Comparison of ENCODE assay signal across 8 mouse cellular contexts in the genomic region with DNA sequence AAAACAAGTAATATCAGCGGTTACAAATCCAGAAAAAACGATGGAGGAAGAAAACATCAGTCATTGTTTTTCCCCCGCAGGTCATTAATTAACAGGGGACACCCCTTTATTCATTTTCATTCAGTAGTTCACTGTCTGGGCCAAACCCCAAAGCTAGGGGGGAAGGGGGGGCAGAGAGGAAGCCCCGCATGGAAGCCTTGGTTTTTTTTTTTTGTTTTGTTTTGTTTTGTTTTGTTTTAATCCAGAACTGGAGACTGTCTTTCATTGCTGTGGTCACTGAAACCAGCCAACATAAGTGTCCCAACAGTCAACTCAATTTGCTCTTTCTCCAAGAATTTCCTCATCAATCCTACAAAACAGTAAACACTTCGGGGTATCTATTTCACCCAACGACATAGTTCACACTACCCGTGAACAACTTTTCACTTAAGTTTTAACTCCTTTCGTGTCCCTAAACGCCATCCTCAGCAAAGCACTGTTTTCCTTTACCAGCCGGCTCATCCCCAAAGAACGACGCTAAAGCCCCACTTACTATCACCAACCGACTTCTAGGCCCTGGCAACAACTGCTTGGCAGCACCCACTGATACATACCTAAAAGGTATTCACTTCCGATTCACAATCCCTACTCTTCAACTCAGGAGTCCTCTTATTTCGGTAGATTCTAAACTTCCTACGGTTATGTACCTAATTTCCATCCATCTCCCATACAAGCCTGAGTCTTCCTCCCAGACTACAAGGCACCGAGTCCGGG. TPM values are rescaled to one million over a fixed set of nuclear protein-coding genes. Genes with fewer than 3 reads are reported as not detected.
DNase-seq lines count a peak whose midpoint lies in the region; ATAC-seq and TF ChIP-seq lines count a peak whose summit lies in the region.

No protein-coding gene starts in this region.

- H3K9ac ChIP-seq in hindbrain, embryonic 16.5 days (ENCODE audit: low read depth, low read length) = peak overlapping the region; percentile 94
- peak overlapping the region; percentile 83 for H3K9ac ChIP-seq in midbrain, embryonic 14.5 days (replicated peaks; ENCODE audit: low read length)

- 30% methylated on average over 18 of the region's 18 CpGs for WGBS in heart, embryonic 10.5 days
- 26% methylated on average over 18 of the region's 18 CpGs for WGBS in hindbrain, embryonic 16.5 days
- 31% methylated on average over 18 of the region's 18 CpGs for WGBS in midbrain, embryonic 14.5 days

- H3K4me2 ChIP-seq in hindbrain, embryonic 16.5 days (ENCODE audit: low read length) = peak overlapping the region; percentile 92
- H3K4me2 ChIP-seq in midbrain, embryonic 14.5 days (ENCODE audit: low read length) = peak overlapping the region; percentile 91

- H3K79me3 ChIP-seq in C2C12 (ENCODE audit: low read depth) = peaks cover 24% of the 10 kb centered on the region

- H3K4me1 ChIP-seq in heart, embryonic 10.5 days = peaks cover 13% of the 10 kb centered on the region; the same call in 1 of the 2 replicates
- peaks cover 16% of the 10 kb centered on the region for H3K4me1 ChIP-seq in hindbrain, embryonic 16.5 days (ENCODE audit: control insufficient read depth, insufficient read depth, low read depth, low read length)
- peaks cover 22% of the 10 kb centered on the region for H3K4me1 ChIP-seq in midbrain, embryonic 14.5 days (ENCODE audit: control insufficient read depth, insufficient read depth, low read length)

- peaks cover 49% of the 10 kb centered on the region for H3K79me2 ChIP-seq in C2C12 (ENCODE audit: control insufficient read depth, insufficient read depth)

- DNase-seq in heart, embryonic 10.5 days (ENCODE audit: low spot score) = no peak
- DNase-seq in heart, adult 9 months (ENCODE audit: low spot score in 2 of 2) = no peak
- DNase-seq in c-Kit-positive CD71-positive TER-119-positive erythroid progenitor cells, embryonic 14.5 days (ENCODE audit: low spot score) = peak; percentile 25
- DNase-seq in midbrain, embryonic 14.5 days = peak; percentile 7
- DNase-seq in left cerebral cortex, adult 18-20 months (ENCODE audit: low spot score in 2 of 2) = no peak
- DNase-seq in thymus, postnatal 14 days = no peak

- peak overlapping the region; percentile 92 for H3K27ac ChIP-seq in heart, embryonic 10.5 days
- peak overlapping the region; percentile 93 for H3K27ac ChIP-seq in hindbrain, embryonic 16.5 days (ENCODE audit: low read depth, low read length)
- H3K27ac ChIP-seq in midbrain, embryonic 14.5 days (replicated peaks; ENCODE audit: low read depth, low read length) = peak overlapping the region; percentile 93; the same call in 1 of the 2 replicates

- no peaks in the 10 kb centered on the region for H3K27me3 ChIP-seq in heart, embryonic 10.5 days (ENCODE audit: insufficient read depth, poor library complexity, severe bottlenecking)
- H3K27me3 ChIP-seq in C2C12 (ENCODE audit: control insufficient read depth, insufficient read depth, insufficient read length) = no peaks in the 10 kb centered on the region
- H3K27me3 ChIP-seq in hindbrain, embryonic 16.5 days (replicated peaks; ENCODE audit: control insufficient read depth, insufficient read depth, low read length) = no peaks in the 10 kb centered on the region
- H3K27me3 ChIP-seq in midbrain, embryonic 14.5 days (ENCODE audit: control insufficient read depth, insufficient read depth, low read length) = no peaks in the 10 kb centered on the region

- ATAC-seq in hindbrain, embryonic 16.5 days = no peak
- no peak for ATAC-seq in midbrain, embryonic 14.5 days (ENCODE audit: low FRiP score, low TSS enrichment)

- no peak for TF ChIP-seq CTCF in C2C12 (IDR thresholded peaks at IDR 0.05; ENCODE audit: control insufficient read depth, insufficient read depth, insufficient read length)

- H3K36me3 ChIP-seq in heart, embryonic 10.5 days = no peaks in the 10 kb centered on the region
- no peaks in the 10 kb centered on the region for H3K36me3 ChIP-seq in C2C12 (ENCODE audit: control insufficient read depth, insufficient read depth)
- no peaks in the 10 kb centered on the region for H3K36me3 ChIP-seq in hindbrain, embryonic 16.5 days (ENCODE audit: control insufficient read depth, insufficient read depth, low read length)
- no peaks in the 10 kb centered on the region for H3K36me3 ChIP-seq in midbrain, embryonic 14.5 days (ENCODE audit: control insufficient read depth, insufficient read depth, low read length)

- peak overlapping the region; percentile 81 for H3K4me3 ChIP-seq in heart, embryonic 10.5 days
- H3K4me3 ChIP-seq in C2C12 (ENCODE audit: insufficient read depth, poor library complexity, severe bottlenecking) = peak overlapping the region; percentile 77
- H3K4me3 ChIP-seq in hindbrain, embryonic 16.5 days (ENCODE audit: low read length) = peak overlapping the region; percentile 94
- peak overlapping the region; percentile 86 for H3K4me3 ChIP-seq in midbrain, embryonic 14.5 days (replicated peaks; ENCODE audit: low read depth, low read length)

- H3K9me3 ChIP-seq in heart, embryonic 10.5 days = no peaks in the 10 kb centered on the region
- no peaks in the 10 kb centered on the region for H3K9me3 ChIP-seq in hindbrain, embryonic 16.5 days (ENCODE audit: control insufficient read depth, low read length)
- H3K9me3 ChIP-seq in midbrain, embryonic 14.5 days (ENCODE audit: control insufficient read depth, low read length) = no peaks in the 10 kb centered on the region

- peak overlapping the region; percentile 65 for H3ac ChIP-seq in C2C12 (ENCODE audit: control insufficient read depth, insufficient read length, low read depth)

TF ChIP-seq in C2C12, 6 proteins besides CTCF, POLR2A, EP300 and RAD21:
- TF ChIP-seq MYOG (IDR thresholded peaks at IDR 0.05; ENCODE audit: control insufficient read depth, extremely low read depth, insufficient read length) (no peak), CEBPB (IDR thresholded peaks at IDR 0.05; ENCODE audit: low read depth) (no peak), FOSL1 (IDR thresholded peaks at IDR 0.05; ENCODE audit: insufficient read depth, low read length, poor library complexity, severe bottlenecking) (no peak), MAX (IDR thresholded peaks at IDR 0.05) (no peak), USF1 (IDR thresholded peaks at IDR 0.05; ENCODE audit: low read depth) (no peak), MYOD1 (IDR thresholded peaks at IDR 0.05; ENCODE audit: control insufficient read depth, insufficient read length, low read depth) (no peak)
TF ChIP-seq in C2C12: peak in this region for 0.

RNA-seq across cellular contexts. Expression of a gene that starts 5.6 kb away (rescaled TPM):
- polyA plus RNA-seq in heart, embryonic 10.5 days (2016; fragmentation: Nextera tagmentation; extraction: Ambion mirVana) = 24.5 and 25.9 TPM in 2 replicates
- polyA plus RNA-seq in C2C12 (2012; fragmentation: generic; extraction: Trizol) = 27.9 TPM
- 39.8 and 46.8 TPM in 2 replicates for polyA plus RNA-seq in hindbrain, embryonic 16.5 days (2015; fragmentation: Nextera tagmentation; extraction: Ambion mirVana)
- polyA plus RNA-seq in midbrain, embryonic 14.5 days (2014; fragmentation: Nextera tagmentation; extraction: Ambion mirVana) = 28.6 and 30.5 TPM in 2 replicates
- total RNA-seq in left cerebral cortex, adult 18-20 months (2021) = 10 to 100 TPM; 58.3 to 68.1 TPM

Comparison
In these comparisons a context has a peak if more than half of its experiments do, and no peak if none do; other contexts are left out.
1. DNase-seq: peak in c-Kit-positive CD71-positive TER-119-positive erythroid progenitor cells, embryonic 14.5 days (single experiment) and midbrain, embryonic 14.5 days (single experiment); none in heart, embryonic 10.5 days (single experiment), heart, adult 9 months (0 of 2), left cerebral cortex, adult 18-20 months (0 of 2) and thymus, postnatal 14 days (single experiment).
2. Peak in every context shown above with its lines, with median percentiles within 50 percentile points of each other: H3K27ac ChIP-seq and H3K4me3 ChIP-seq.